Mouse (Mus musculus) cerebellum, postnatal 25 days (tissue): ENCODE data around the gene A4galt.

ENCODE experiments used
- DNase-seq, 2 experiments: peaks; one replicate each; pipeline ENCODE4 v3.0.0; 2021; ENCODE audit warnings: mixed read lengths in 2 of 2

Gene A4galt

GRCm38 (mm10) chr15:83224136-83224766 is 27.3 kb downstream of the A4galt start:
- peak in 1 of 2 experiments; percentile 23 for DNase-seq

GRCm38 (mm10) chr15:83223208-83223962 is 28.2 kb downstream of the A4galt start:
- no peak for DNase-seq

- no peak for DNase-seq
Measured at GRCm38 (mm10) chr15:83221721-83222120, 29.9 kb downstream of the A4galt start.

- no peak for DNase-seq
Measured at GRCm38 (mm10) chr15:83220368-83221013, 31.1 kb downstream of the A4galt start.

- DNase-seq = no peak
Measured at GRCm38 (mm10) chr15:83215322-83216216, 36.0 kb downstream of the A4galt start.

GRCm38 (mm10) chr15:83210229-83210628 is 41.3 kb downstream of the A4galt start:
- DNase-seq = peak; percentile 59 to 78

- no peak for DNase-seq
Measured at GRCm38 (mm10) chr15:83209719-83210118, 41.9 kb downstream of the A4galt start.

- DNase-seq = no peak
Measured at GRCm38 (mm10) chr15:83209092-83209695, 42.4 kb downstream of the A4galt start.

GRCm38 (mm10) chr15:83204731-83205451 is 46.7 kb downstream of the A4galt start:
- DNase-seq = peak; percentile 51 to 74

GRCm38 (mm10) chr15:83202412-83202811 is 49.2 kb downstream of the A4galt start:
- no peak for DNase-seq

GRCm38 (mm10) chr15:83193413-83193812 is 58.2 kb downstream of the A4galt start:
- no peak for DNase-seq

- no peak for DNase-seq
Measured at GRCm38 (mm10) chr15:83182351-83182750, 69.2 kb downstream of the A4galt start.

- no peak for DNase-seq
Measured at GRCm38 (mm10) chr15:83181800-83182330, 69.7 kb downstream of the A4galt start.

- DNase-seq = no peak
Measured at GRCm38 (mm10) chr15:83180004-83180403, 71.6 kb downstream of the A4galt start.
